Comparison of ENCODE assay signal across 8 mouse cellular contexts in the genomic region with DNA sequence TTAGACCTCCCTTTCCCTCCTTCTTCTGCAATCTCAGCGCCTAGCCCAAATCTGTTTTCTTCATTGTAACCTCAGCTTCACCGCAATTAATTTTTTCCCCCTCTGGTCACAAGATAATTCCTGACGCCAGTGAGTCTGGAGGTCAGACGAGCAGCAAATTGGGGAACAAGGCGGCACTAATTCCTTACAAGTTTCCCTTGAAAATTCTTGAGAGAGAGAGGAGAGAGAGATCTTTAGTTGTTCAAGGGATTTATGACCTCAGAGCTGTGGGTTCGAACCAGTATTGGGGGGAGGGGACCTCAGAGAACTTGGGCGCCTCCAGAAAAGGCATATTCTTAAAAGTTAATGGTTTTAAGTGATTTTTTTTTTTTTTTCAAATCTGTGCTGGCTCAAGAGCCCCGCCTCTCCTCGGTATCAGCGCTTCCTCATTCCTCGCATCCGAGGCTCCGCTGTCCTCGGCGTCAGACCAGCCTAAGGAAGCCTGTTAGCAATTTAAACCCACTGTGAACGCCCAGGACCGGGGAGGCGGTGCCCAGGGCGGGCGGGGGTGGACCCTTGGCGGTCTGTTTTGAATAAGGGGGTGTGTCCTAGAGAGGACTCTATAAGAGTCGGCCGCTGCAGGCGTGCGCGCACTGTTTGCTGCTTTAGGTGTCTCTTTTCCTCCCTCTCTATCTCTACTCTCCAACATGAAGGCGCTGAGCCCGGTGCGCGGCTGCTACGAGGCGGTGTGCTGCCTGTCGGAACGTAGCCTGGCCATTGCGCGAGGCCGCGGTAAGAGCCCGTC. TPM values are rescaled to one million over a fixed set of nuclear protein-coding genes. Genes with fewer than 3 reads are reported as not detected.
DNase-seq lines count a peak whose midpoint lies in the region; ATAC-seq and TF ChIP-seq lines count a peak whose summit lies in the region.

A gene (plus strand): TSS at position 305 of the 784 bp plus-strand sequence.

- no peaks in the 10 kb centered on the region; the same call in 1 of the 2 replicates for H3K36me3 ChIP-seq in kidney, adult 2 months (ENCODE audit: control insufficient read depth, insufficient read depth, low read length)
- peaks cover 12% of the 10 kb centered on the region for H3K36me3 ChIP-seq in limb, embryonic 14.5 days (ENCODE audit: control insufficient read depth, insufficient read depth, low read length)
- no peaks in the 10 kb centered on the region for H3K36me3 ChIP-seq in midbrain, embryonic 16.5 days (ENCODE audit: control insufficient read depth, insufficient read depth, low read length)

- no peaks in the 10 kb centered on the region for H3K4me1 ChIP-seq in cerebellum, adult 2 months (ENCODE audit: control insufficient read depth, insufficient read depth, low read length)
- H3K4me1 ChIP-seq in kidney, adult 2 months (ENCODE audit: control insufficient read depth, insufficient read depth, low read length): peaks cover 36% of the 10 kb centered on the region
- peaks cover 68% of the 10 kb centered on the region for H3K4me1 ChIP-seq in limb, embryonic 14.5 days (ENCODE audit: control insufficient read depth, insufficient read depth, low read length)
- H3K4me1 ChIP-seq in midbrain, embryonic 16.5 days (ENCODE audit: control insufficient read depth, insufficient read depth, low read length): peaks cover 29% of the 10 kb centered on the region

- H3K27me3 ChIP-seq in cerebellum, adult 2 months (ENCODE audit: control insufficient read depth, insufficient read depth, low read length): no peaks in the 10 kb centered on the region; the same call in 1 of the 2 replicates
- H3K27me3 ChIP-seq in kidney, adult 2 months (replicated peaks; ENCODE audit: control insufficient read depth, insufficient read depth, low read length): no peaks in the 10 kb centered on the region
- H3K27me3 ChIP-seq in limb, embryonic 14.5 days (ENCODE audit: control insufficient read depth, insufficient read depth, low read length): no peaks in the 10 kb centered on the region
- H3K27me3 ChIP-seq in midbrain, embryonic 16.5 days (ENCODE audit: control insufficient read depth, insufficient read depth, low read depth, low read length): peaks cover 8% of the 10 kb centered on the region; the same call in 1 of the 2 replicates

- peak within 1 kb of the TSS; percentile 91 for H3K9ac ChIP-seq in limb, embryonic 14.5 days (ENCODE audit: low read depth, low read length, severe bottlenecking)
- H3K9ac ChIP-seq in midbrain, embryonic 16.5 days (ENCODE audit: low read depth, low read length): peak within 1 kb of the TSS; percentile 62

- peak; percentile 51 for DNase-seq in cerebellum, adult 2 months
- DNase-seq in cerebellum, adult 11-12 months: no peak
- DNase-seq in embryo, embryonic 9.5 days (ENCODE audit: extremely low spot score): peak; percentile 99
- DNase-seq in heart, adult 18-20 months: peak; percentile 98
- peak; percentile 98 for DNase-seq in kidney, adult 2 months
- peak; percentile 98 for DNase-seq in limb, embryonic 14.5 days (ENCODE audit: low spot score)
- peak; percentile 67 to 86 for DNase-seq in spleen, postnatal 10 days (ENCODE audit: low spot score in 2 of 2)

- no peak for TF ChIP-seq CTCF in cerebellum, adult 2 months (IDR thresholded peaks at IDR 0.05; ENCODE audit: borderline replicate concordance, insufficient read depth, low read depth, low read length)
- no peak for TF ChIP-seq CTCF in kidney, adult 2 months (conservative IDR thresholded peaks at IDR 0.05; ENCODE audit: insufficient read depth, insufficient read length, low read depth, low read length)

- peak within 1 kb of the TSS; percentile 64 for H3K4me2 ChIP-seq in limb, embryonic 14.5 days (replicated peaks; ENCODE audit: low read depth, low read length, severe bottlenecking)
- peak within 1 kb of the TSS; percentile 68 for H3K4me2 ChIP-seq in midbrain, embryonic 16.5 days (ENCODE audit: low read length)

- H3K27ac ChIP-seq in cerebellum, adult 2 months (ENCODE audit: insufficient read depth, low read length): peak within 1 kb of the TSS; percentile 22; the same call in 1 of the 2 replicates
- H3K27ac ChIP-seq in kidney, adult 2 months (ENCODE audit: insufficient read depth, low read depth, low read length): peak within 1 kb of the TSS; percentile 99
- H3K27ac ChIP-seq in limb, embryonic 14.5 days (replicated peaks; ENCODE audit: low read depth, low read length): peak within 1 kb of the TSS; percentile 99
- H3K27ac ChIP-seq in midbrain, embryonic 16.5 days (ENCODE audit: low read length): peak within 1 kb of the TSS; percentile 65

- ATAC-seq in limb, embryonic 14.5 days (ENCODE audit: low FRiP score, low read depth): peak; percentile 85
- peak; percentile 79 for ATAC-seq in midbrain, embryonic 16.5 days

- no peaks in the 10 kb centered on the region for H3K9me3 ChIP-seq in limb, embryonic 14.5 days (ENCODE audit: control insufficient read depth, low read length)
- no peaks in the 10 kb centered on the region for H3K9me3 ChIP-seq in midbrain, embryonic 16.5 days (replicated peaks; ENCODE audit: control insufficient read depth, low read length, poor library complexity, severe bottlenecking)

- WGBS in cerebellum, adult 2 months: 2% methylated on average over 39 of the region's 39 CpGs
- 1% methylated on average over 39 of the region's 39 CpGs for WGBS in kidney, adult 2 months
- under 1% methylated on average over 39 of the region's 39 CpGs for whole genome bisulfite sequencing in limb, embryonic 14.5 days
- whole genome bisulfite sequencing in midbrain, embryonic 16.5 days: under 1% methylated on average over 39 of the region's 39 CpGs

- peak within 1 kb of the TSS; percentile 53 for H3K4me3 ChIP-seq in cerebellum, adult 2 months (replicated peaks; ENCODE audit: insufficient read depth, low read depth, low read length)
- peak within 1 kb of the TSS; percentile 71 for H3K4me3 ChIP-seq in kidney, adult 2 months (ENCODE audit: insufficient read depth, low read depth, low read length)
- H3K4me3 ChIP-seq in limb, embryonic 14.5 days (replicated peaks; ENCODE audit: low read length): peak within 1 kb of the TSS; percentile 72
- H3K4me3 ChIP-seq in midbrain, embryonic 16.5 days (ENCODE audit: low read depth, low read length): peak within 1 kb of the TSS; percentile 40

- peak; percentile 53; the same call in 1 of the 2 replicates for TF ChIP-seq POLR2A in cerebellum, adult 2 months (IDR thresholded peaks at IDR 0.05; ENCODE audit: borderline replicate concordance, insufficient read depth, low read length)
- peak; percentile 100 for TF ChIP-seq POLR2A in kidney, adult 2 months (IDR thresholded peaks at IDR 0.05; ENCODE audit: low read depth, low read length)
- peak; percentile 99; the same call in 1 of the 2 replicates for TF ChIP-seq POLR2A in limb, embryonic 14.5 days (IDR thresholded peaks at IDR 0.05; ENCODE audit: borderline replicate concordance, extremely low read depth, insufficient read depth, insufficient read length)

RNA-seq across cellular contexts. Expression of the gene that starts here (rescaled TPM):
- 53.6 and 55.1 TPM in 2 replicates for polyA plus RNA-seq in cerebellum, adult 2 months (2012; rRNA removed)
- total RNA-seq in heart, adult 18-20 months (2021): 10 to 100 TPM; 58.3 to 64.3 TPM
- polyA plus RNA-seq in kidney, adult 2 months (2012; rRNA removed): 259 and 289 TPM in 2 replicates
- polyA plus RNA-seq in limb, embryonic 14.5 days (2012; rRNA removed): 417 and 561 TPM in 2 replicates
- polyA plus RNA-seq in limb, embryonic 14.5 days (2014; fragmentation: Nextera tagmentation; extraction: Ambion mirVana): 500 and 565 TPM in 2 replicates
- polyA plus RNA-seq in midbrain, embryonic 16.5 days (2015; fragmentation: Nextera tagmentation; extraction: Ambion mirVana): 110 and 114 TPM in 2 replicates

Comparison
In these comparisons a context has a peak if more than half of its experiments do, and no peak if none do; other contexts are left out.
1. H3K27ac ChIP-seq: peak in every context shown above with its lines; median percentile 99 in kidney, adult 2 months; 99 in limb, embryonic 14.5 days; 65 in midbrain, embryonic 16.5 days; 22 in cerebellum, adult 2 months.